8 mouse cellular contexts compared by ENCODE assay signal in the genomic region with DNA sequence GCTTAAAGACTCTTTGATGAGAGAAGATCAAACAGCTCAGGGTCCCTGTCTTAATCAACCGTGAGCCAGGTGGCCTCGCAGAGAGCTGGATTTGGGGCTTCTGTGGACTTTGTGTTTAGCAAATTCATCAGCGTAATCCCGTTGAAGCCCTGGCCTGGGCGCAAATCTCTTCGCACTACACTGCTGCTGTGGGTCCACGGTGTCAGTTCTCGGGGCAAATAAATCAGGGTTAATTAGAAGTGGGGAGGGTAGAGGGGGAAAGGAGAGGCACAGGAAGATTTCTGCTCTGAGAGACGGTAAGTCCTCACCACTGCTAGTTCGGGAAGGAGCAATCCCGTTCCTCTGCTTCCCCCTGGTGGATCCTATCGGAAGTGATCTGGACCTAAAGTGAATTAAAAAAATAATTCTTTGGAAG. TPM values are rescaled to one million over a fixed set of nuclear protein-coding genes. Genes with fewer than 3 reads are reported as not detected.
DNase-seq lines count a peak whose midpoint lies in the region; ATAC-seq lines count a peak whose summit lies in the region.

No protein-coding gene starts in this region.

- DNase-seq in CD4-positive, CD25-positive, alpha-beta regulatory T cell, adult 2 months (ENCODE audit: low read depth, low spot score), result peak; percentile 56
- peak; percentile 85 to 89 for DNase-seq in cerebellum, postnatal 14 days
- DNase-seq in frontal cortex, postnatal 25 days (ENCODE audit: low spot score in 2 of 2), result peak; percentile 62 to 64
- peak; percentile 52 for DNase-seq in induced T-regulatory cell, adult 2 months (ENCODE audit: low read depth)
- peak; percentile 10 to 72 for DNase-seq in left cerebral cortex, adult 9 months (ENCODE audit: low spot score in 2 of 2)
- peak; percentile 89 for DNase-seq in right cerebral cortex, postnatal 4 days

- H3K36me3 ChIP-seq in megakaryocyte, embryonic 14.5 days (replicated peaks; ENCODE audit: low read length), result no peaks in the 10 kb centered on the region

- peak overlapping the region; percentile 85 for H3K4me3 ChIP-seq in megakaryocyte, embryonic 14.5 days (replicated peaks)

- ATAC-seq in CD4-positive, CD25-positive, alpha-beta regulatory T cell, adult 4 months, result no peak

- peaks cover 20% of the 10 kb centered on the region for H3K27me3 ChIP-seq in megakaryocyte, embryonic 14.5 days (replicated peaks)

- H3K4me1 ChIP-seq in megakaryocyte, embryonic 14.5 days, result peaks cover 11% of the 10 kb centered on the region

- 0 out of 2 replicates have a peak, but pooled peaks cover under 1% of the 10 kb centered on the region for H3K9me3 ChIP-seq in megakaryocyte, embryonic 14.5 days

RNA-seq across cellular contexts. Expression of a gene that starts 5.0 kb away (rescaled TPM):
- not detected for polyA plus RNA-seq in CD4-positive, CD25-positive, alpha-beta regulatory T cell, adult 4 months (2017; shearing (Covaris generic))
- not detected in 2 replicates for polyA plus RNA-seq in megakaryocyte, embryonic 14.5 days (2012; ENCODE audit: insufficient read depth, low replicate concordance)
